Mouse (Mus musculus): ENCODE results near the gene D930048N14Rik. TPM values are rescaled to one million over a fixed set of nuclear protein-coding genes. Genes with fewer than 3 reads are reported as not detected.
"Not testable (repeated sequence)": the region's sequence is repeated elsewhere in the genome, so short reads cannot be mapped to it uniquely, and the experiment has no call there.

Gene D930048N14Rik
- polyA plus RNA-seq, 1 experiment from 2014 or later = 0.44 TPM

GRCm38 (mm10) chr11:51632130-51632753, 18.5 kb upstream of the D930048N14Rik start:
- Histone ChIP-seq H3K9ac (no peak overlapping the region), H3K27ac (no peak overlapping the region), H3K9me3 (replicated peaks) (no peaks in the 10 kb centered on the region), H3K4me1 (peaks cover 18% of the 10 kb centered on the region), H3K4me2 (no peak overlapping the region), H3K36me3 (ENCODE audit: poor library complexity, severe bottlenecking) (peaks cover 26% of the 10 kb centered on the region), H3K4me3 (no peak overlapping the region), H3K27me3 (no peaks in the 10 kb centered on the region)
- no peak for ATAC-seq
- WGBS = 90% methylated on average over 6 of the region's 6 CpGs

- not testable (repeated sequence) for H3K4me2 ChIP-seq; H3K27ac ChIP-seq; H3K27me3 ChIP-seq; H3K9ac ChIP-seq; ATAC-seq; H3K4me3 ChIP-seq; H3K9me3 ChIP-seq (replicated peaks)
- peaks cover 22% of the 10 kb centered on the region for H3K4me1 ChIP-seq
- H3K36me3 ChIP-seq (ENCODE audit: poor library complexity, severe bottlenecking) = peaks cover 17% of the 10 kb centered on the region
- 92% methylated on average over 7 of the region's 7 CpGs for WGBS
Measured at GRCm38 (mm10) chr11:51633200-51633599, 17.6 kb upstream of the D930048N14Rik start.

- H3K9me3 ChIP-seq (replicated peaks) = no peaks in the 10 kb centered on the region
- WGBS = 98% methylated on average over 3 of the region's 3 CpGs
- peaks cover 22% of the 10 kb centered on the region for H3K4me1 ChIP-seq
- H3K4me3 ChIP-seq = no peak overlapping the region
- ATAC-seq = no peak
- no peak overlapping the region for H3K27ac ChIP-seq
- H3K36me3 ChIP-seq (ENCODE audit: poor library complexity, severe bottlenecking) = peaks cover 13% of the 10 kb centered on the region
- no peak overlapping the region for H3K9ac ChIP-seq
- H3K27me3 ChIP-seq = 0 out of 2 replicates have a peak, but pooled peaks cover 4% of the 10 kb centered on the region
- no peak overlapping the region for H3K4me2 ChIP-seq
Measured at GRCm38 (mm10) chr11:51633721-51634120, 17.0 kb upstream of the D930048N14Rik start.

GRCm38 (mm10) chr11:51635127-51635524, 15.6 kb upstream of the D930048N14Rik start:
- Histone ChIP-seq H3K27me3 (0 out of 2 replicates have a peak, but pooled peaks cover 4% of the 10 kb centered on the region), H3K27ac (peak overlapping the region; percentile 82; the same call in 1 of the 2 replicates), H3K4me1 (peaks cover 22% of the 10 kb centered on the region), H3K9me3 (replicated peaks) (no peaks in the 10 kb centered on the region), H3K36me3 (ENCODE audit: poor library complexity, severe bottlenecking) (0 out of 2 replicates have a peak, but pooled peaks cover 3% of the 10 kb centered on the region), H3K4me2 (peak overlapping the region; percentile 78), H3K9ac (peak overlapping the region; percentile 74), H3K4me3 (peak overlapping the region; percentile 78)
- 18% methylated on average over 6 of the region's 6 CpGs for WGBS
- peak; percentile 7; the same call in 1 of the 2 replicates for ATAC-seq

GRCm38 (mm10) chr11:51635525-51636322, 15.0 kb upstream of the D930048N14Rik start, which contains the start of gene Rmnd5b:
TSS of gene Rmnd5b (minus strand) at chr11:51635896.
- H3K36me3 ChIP-seq (ENCODE audit: poor library complexity, severe bottlenecking) = 0 out of 2 replicates have a peak, but pooled peaks cover 3% of the 10 kb centered on the region
- WGBS = under 1% methylated on average over 61 of the region's 61 CpGs
- H3K27me3 ChIP-seq = 0 out of 2 replicates have a peak, but pooled peaks cover 4% of the 10 kb centered on the region
- peaks cover 22% of the 10 kb centered on the region for H3K4me1 ChIP-seq
- peak within 1 kb of the TSS; percentile 74 for H3K9ac ChIP-seq
- H3K27ac ChIP-seq = peak within 1 kb of the TSS; percentile 82
- H3K4me3 ChIP-seq = peak within 1 kb of the TSS; percentile 78
- peak within 1 kb of the TSS; percentile 78 for H3K4me2 ChIP-seq
- no peaks in the 10 kb centered on the region for H3K9me3 ChIP-seq (replicated peaks)
- peak; percentile 93 for ATAC-seq

- 4% methylated on average over 6 of the region's 6 CpGs for WGBS
- Histone ChIP-seq H3K27ac (peak overlapping the region; percentile 82), H3K36me3 (ENCODE audit: poor library complexity, severe bottlenecking) (no peaks in the 10 kb centered on the region), H3K4me2 (peak overlapping the region; percentile 78), H3K4me3 (peak overlapping the region; percentile 78), H3K4me1 (peaks cover 22% of the 10 kb centered on the region), H3K9ac (peak overlapping the region; percentile 74), H3K9me3 (replicated peaks) (no peaks in the 10 kb centered on the region), H3K27me3 (0 out of 2 replicates have a peak, but pooled peaks cover 4% of the 10 kb centered on the region)
- peak; percentile 41; the same call in 1 of the 2 replicates for ATAC-seq
Measured at GRCm38 (mm10) chr11:51636323-51636684, 14.4 kb upstream of the D930048N14Rik start.

GRCm38 (mm10) chr11:51637971-51638414, 12.8 kb upstream of the D930048N14Rik start:
- 2% methylated on average over 17 of the region's 17 CpGs for WGBS
- peak overlapping the region; percentile 34 for H3K4me2 ChIP-seq
- H3K27ac ChIP-seq = no peak overlapping the region
- 0 out of 2 replicates have a peak overlapping the region, but pooled peaks have one; percentile 10 for H3K9ac ChIP-seq
- H3K27me3 ChIP-seq = 0 out of 2 replicates have a peak, but pooled peaks cover 4% of the 10 kb centered on the region
- no peaks in the 10 kb centered on the region for H3K9me3 ChIP-seq (replicated peaks)
- ATAC-seq = no peak
- no peak overlapping the region for H3K4me3 ChIP-seq
- H3K4me1 ChIP-seq = peaks cover 22% of the 10 kb centered on the region
- H3K36me3 ChIP-seq (ENCODE audit: poor library complexity, severe bottlenecking) = no peaks in the 10 kb centered on the region

GRCm38 (mm10) chr11:51638497-51638896, 12.3 kb upstream of the D930048N14Rik start:
- Histone ChIP-seq H3K9ac (no peak overlapping the region), H3K9me3 (replicated peaks) (no peaks in the 10 kb centered on the region), H3K27me3 (0 out of 2 replicates have a peak, but pooled peaks cover 4% of the 10 kb centered on the region), H3K4me1 (peaks cover 22% of the 10 kb centered on the region), H3K27ac (no peak overlapping the region), H3K4me3 (no peak overlapping the region), H3K36me3 (ENCODE audit: poor library complexity, severe bottlenecking) (no peaks in the 10 kb centered on the region), H3K4me2 (peak overlapping the region; percentile 34)
- ATAC-seq = no peak
- WGBS = 79% methylated on average over 5 of the region's 5 CpGs

- 89% methylated on average over 7 of the region's 7 CpGs for WGBS
- H3K9me3 ChIP-seq (replicated peaks) = no peaks in the 10 kb centered on the region
- no peak overlapping the region for H3K27ac ChIP-seq
- H3K4me2 ChIP-seq = no peak overlapping the region
- ATAC-seq = no peak
- no peak overlapping the region for H3K9ac ChIP-seq
- H3K36me3 ChIP-seq (ENCODE audit: poor library complexity, severe bottlenecking) = 0 out of 2 replicates have a peak, but pooled peaks cover 3% of the 10 kb centered on the region
- H3K4me3 ChIP-seq = no peak overlapping the region
- peaks cover 8% of the 10 kb centered on the region for H3K4me1 ChIP-seq
- 0 out of 2 replicates have a peak, but pooled peaks cover 4% of the 10 kb centered on the region for H3K27me3 ChIP-seq
Measured at GRCm38 (mm10) chr11:51640748-51641147, 10.0 kb upstream of the D930048N14Rik start.

GRCm38 (mm10) chr11:51643202-51643601, 7.6 kb upstream of the D930048N14Rik start:
- Histone ChIP-seq H3K27me3 (0 out of 2 replicates have a peak, but pooled peaks cover under 1% of the 10 kb centered on the region), H3K4me2 (no peak overlapping the region), H3K4me1 (no peaks in the 10 kb centered on the region), H3K9ac (no peak overlapping the region), H3K4me3 (no peak overlapping the region), H3K36me3 (ENCODE audit: poor library complexity, severe bottlenecking) (0 out of 2 replicates have a peak, but pooled peaks cover 3% of the 10 kb centered on the region), H3K9me3 (replicated peaks) (no peaks in the 10 kb centered on the region), H3K27ac (no peak overlapping the region)
- whole genome bisulfite sequencing = 88% methylated on average over 9 of the region's 9 CpGs
- ATAC-seq = no peak

GRCm38 (mm10) chr11:51643761-51644160, 7.0 kb upstream of the D930048N14Rik start:
- 62% methylated on average over 15 of the region's 15 CpGs for WGBS
- no peak overlapping the region for H3K9ac ChIP-seq
- no peak overlapping the region for H3K4me3 ChIP-seq
- H3K36me3 ChIP-seq (ENCODE audit: poor library complexity, severe bottlenecking) = 0 out of 2 replicates have a peak, but pooled peaks cover 3% of the 10 kb centered on the region
- H3K4me2 ChIP-seq = no peak overlapping the region
- H3K9me3 ChIP-seq (replicated peaks) = no peaks in the 10 kb centered on the region
- H3K27me3 ChIP-seq = no peaks in the 10 kb centered on the region
- no peak for ATAC-seq
- no peak overlapping the region for H3K27ac ChIP-seq
- peaks cover 5% of the 10 kb centered on the region for H3K4me1 ChIP-seq

- H3K4me1 ChIP-seq = peaks cover 10% of the 10 kb centered on the region
- no peak overlapping the region for H3K9ac ChIP-seq
- H3K4me3 ChIP-seq = no peak overlapping the region
- no peak overlapping the region for H3K4me2 ChIP-seq
- 0 out of 2 replicates have a peak, but pooled peaks cover 3% of the 10 kb centered on the region for H3K36me3 ChIP-seq (ENCODE audit: poor library complexity, severe bottlenecking)
- 79% methylated on average over 16 of the region's 16 CpGs for WGBS
- no peak overlapping the region for H3K27ac ChIP-seq
- no peaks in the 10 kb centered on the region for H3K9me3 ChIP-seq (replicated peaks)
- no peak for ATAC-seq
- H3K27me3 ChIP-seq = peaks cover 4% of the 10 kb centered on the region
Measured at GRCm38 (mm10) chr11:51644217-51644616, 6.5 kb upstream of the D930048N14Rik start.
